Mouse (Mus musculus) liver, embryonic 16.5 days (tissue): ENCODE data around the gene Pla1a. TPM values are rescaled to one million over a fixed set of nuclear protein-coding genes. Genes with fewer than 3 reads are reported as not detected.
A peak's percentile ranks its signal among the peaks of the same experiment; 100 is the strongest.

ENCODE experiments used
- ATAC-seq: fragments of 200-750 bp; cut with Nextera tagmentation; 2 replicates; pipeline ENCODE4 v1.8.0; 2017; ENCODE audit warnings: low read depth, mild to moderate bottlenecking, moderate number of reproducible peaks, moderate library complexity
- H3K27ac ChIP-seq: fragments of 300-500 bp; sonication (generic); 2 replicates; pipeline ENCODE4 v1.5.1; 2014; ENCODE audit warnings: mild to moderate bottlenecking, low read length
- H3K27me3 ChIP-seq: fragments of 300-500 bp; sonication (generic); 2 replicates; pipeline ENCODE4 v1.6.1; 2014; ENCODE audit warnings: low read depth, low read length, mixed read lengths; ENCODE audit not compliant: control insufficient read depth, insufficient read depth
- H3K36me3 ChIP-seq: fragments of 300-500 bp; sonication (generic); 2 replicates; pipeline ENCODE4 v1.6.1; 2014; ENCODE audit warnings: mild to moderate bottlenecking; ENCODE audit not compliant: control insufficient read depth, insufficient read depth
- H3K4me1 ChIP-seq: fragments of 300-500 bp; sonication (generic); 2 replicates; pipeline ENCODE4 v1.6.1; 2014; ENCODE audit warnings: low read depth, low read length, mixed read lengths; ENCODE audit not compliant: control insufficient read depth
- H3K4me2 ChIP-seq: fragments of 300-500 bp; sonication (generic); 2 replicates; pipeline ENCODE4 v1.6.1; 2014; ENCODE audit warnings: low read depth, low read length, mixed read lengths
- H3K4me3 ChIP-seq: fragments of 300-500 bp; sonication (generic); 2 replicates; pipeline ENCODE4 v1.5.1; 2014; ENCODE audit warnings: low read depth, mild to moderate bottlenecking, low read length
- H3K9ac ChIP-seq: fragments of 300-500 bp; sonication (generic); 2 replicates; pipeline ENCODE4 v1.6.1; 2014; ENCODE audit warnings: low read depth, low read length
- H3K9me3 ChIP-seq: fragments of 300-500 bp; sonication (generic); replicated peaks from 2 replicates; pipeline ENCODE4 v1.6.1; 2016; ENCODE audit warnings: low read length; ENCODE audit not compliant: control insufficient read depth
- WGBS: fragments of 180-500 bp; shearing (Covaris S2); extraction: QIAGEN DNeasy Blood & Tissue Kit; methylation state at CpG from one replicate; pipeline ENCODE4 v1.1.7; 2014; ENCODE audit not compliant: insufficient replicate concordance; 5-methylcytosine and 5-hydroxymethylcytosine counted together
- polyA plus RNA-seq: library from polyadenylated mRNA; unstranded; fragments of >200 nt; fragmentation: Nextera tagmentation; extraction: Ambion mirVana; gene quantifications from 2 replicates; pipeline ENCODE4 v1.2.1, GENCODE M21; 2015

Pla1a gene
- polyA plus RNA-seq, 1 experiment from 2014 or later: 40.4 TPM

DNA sequence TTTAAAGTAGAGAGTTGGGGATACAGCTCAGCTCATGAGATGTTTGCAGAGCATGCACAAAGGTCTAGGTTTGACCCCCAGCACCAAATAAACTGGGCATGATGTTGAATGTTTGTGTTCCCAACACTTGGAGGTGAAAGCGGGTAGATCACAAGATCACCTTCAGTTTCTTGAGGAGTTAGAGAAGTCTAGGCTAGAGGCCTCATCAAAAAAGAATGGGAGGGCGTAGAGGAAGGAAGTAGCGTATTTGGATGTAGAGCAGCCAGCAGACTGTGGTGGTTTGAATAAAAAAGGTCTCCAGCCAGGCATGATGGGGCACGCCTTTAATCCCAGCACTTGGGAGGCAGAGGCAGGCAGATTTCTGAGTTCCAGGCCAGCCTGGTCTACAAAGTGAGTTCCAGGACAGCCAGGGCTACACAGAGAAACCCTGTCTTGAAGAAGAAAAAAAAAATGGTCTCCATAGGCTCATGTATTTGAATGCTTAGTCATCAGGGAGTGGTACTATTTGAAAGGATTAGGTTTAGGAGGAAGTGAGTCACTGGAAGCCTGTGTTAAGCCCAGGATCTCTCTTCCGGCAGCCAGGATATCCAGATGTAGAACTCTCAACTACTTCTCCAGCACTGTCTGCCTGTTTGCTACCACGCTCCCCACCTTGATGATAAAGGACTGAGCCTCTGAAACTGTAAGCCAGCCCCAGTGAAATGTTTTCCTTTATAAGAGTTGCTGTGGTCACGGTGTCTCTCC lies 10.9 kb upstream of the Pla1a start:
- ATAC-seq: no peak
- H3K27me3 ChIP-seq: no peaks in the 10 kb centered on the region
- H3K36me3 ChIP-seq: peaks cover 23% of the 10 kb centered on the region
- H3K4me3 ChIP-seq: no peak overlapping the region
- no peaks in the 10 kb centered on the region for H3K4me1 ChIP-seq
- H3K9me3 ChIP-seq: no peaks in the 10 kb centered on the region
- no peak overlapping the region for H3K9ac ChIP-seq
- no peak overlapping the region for H3K4me2 ChIP-seq
- no peak overlapping the region for H3K27ac ChIP-seq
- 87% methylated on average over 7 of the region's 7 CpGs for WGBS

DNA sequence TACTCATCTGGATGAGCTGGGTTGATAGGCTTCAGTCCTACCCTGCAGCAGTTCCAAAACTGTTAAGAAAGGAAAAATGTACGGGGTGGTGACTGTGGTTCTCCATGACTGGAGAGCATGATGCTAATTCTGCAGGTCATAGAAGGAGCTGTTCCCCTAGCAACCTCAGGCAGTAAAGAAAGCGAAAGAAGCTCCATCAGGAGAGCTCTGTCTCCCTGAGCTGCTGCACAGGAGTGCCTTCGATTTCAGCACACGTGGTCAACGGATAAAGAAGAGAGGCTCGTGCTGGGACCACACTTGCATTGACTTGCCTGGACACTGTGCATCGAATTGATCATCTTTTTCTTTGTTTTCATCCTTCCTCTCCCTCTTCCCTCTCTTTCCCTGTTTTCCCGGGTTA lies 9.3 kb upstream of the Pla1a start:
- 71% methylated on average over 8 of the region's 8 CpGs for WGBS
- Histone ChIP-seq H3K27me3 (no peaks in the 10 kb centered on the region), H3K36me3 (peaks cover 20% of the 10 kb centered on the region), H3K4me3 (no peak overlapping the region), H3K4me1 (no peaks in the 10 kb centered on the region), H3K9me3 (no peaks in the 10 kb centered on the region), H3K9ac (no peak overlapping the region), H3K27ac (no peak overlapping the region), H3K4me2 (no peak overlapping the region)
- no peak for ATAC-seq

- Histone ChIP-seq H3K27ac (no peak overlapping the region), H3K9ac (no peak overlapping the region), H3K4me1 (no peaks in the 10 kb centered on the region), H3K4me2 (no peak overlapping the region), H3K4me3 (no peak overlapping the region), H3K36me3 (peaks cover 15% of the 10 kb centered on the region), H3K9me3 (no peaks in the 10 kb centered on the region), H3K27me3 (no peaks in the 10 kb centered on the region)
- ATAC-seq: no peak
- WGBS: 55% methylated on average over 5 of the region's 5 CpGs
Measured at GRCm38 (mm10) chr16:38441611-38442010, 8.7 kb upstream of the Pla1a start.

DNA sequence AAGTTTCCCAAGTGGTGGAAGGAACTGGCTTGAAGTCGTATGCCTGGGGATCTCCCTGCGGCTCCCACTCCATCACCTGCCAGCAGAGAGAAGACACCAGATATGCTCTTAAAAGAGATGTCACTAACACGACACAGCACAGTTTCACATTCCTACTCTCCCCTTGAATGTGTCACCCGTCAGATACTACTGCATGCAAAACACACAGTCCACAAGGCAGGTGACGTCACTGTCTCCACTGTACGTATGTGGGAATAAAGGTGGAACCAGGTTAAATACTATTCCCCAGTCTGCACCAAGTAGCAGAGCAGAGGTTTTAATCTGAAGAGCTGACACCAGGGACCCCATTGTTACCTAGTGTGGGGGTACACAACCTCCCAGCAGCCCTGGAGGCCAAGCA lies 7.5 kb upstream of the Pla1a start:
- no peak overlapping the region for H3K4me3 ChIP-seq
- H3K9ac ChIP-seq: no peak overlapping the region
- no peak overlapping the region for H3K4me2 ChIP-seq
- 64% methylated on average over 6 of the region's 6 CpGs for WGBS
- H3K27ac ChIP-seq: no peak overlapping the region
- peaks cover 7% of the 10 kb centered on the region for H3K36me3 ChIP-seq
- no peak for ATAC-seq
- H3K9me3 ChIP-seq: no peaks in the 10 kb centered on the region
- no peaks in the 10 kb centered on the region for H3K27me3 ChIP-seq
- no peaks in the 10 kb centered on the region for H3K4me1 ChIP-seq

DNA sequence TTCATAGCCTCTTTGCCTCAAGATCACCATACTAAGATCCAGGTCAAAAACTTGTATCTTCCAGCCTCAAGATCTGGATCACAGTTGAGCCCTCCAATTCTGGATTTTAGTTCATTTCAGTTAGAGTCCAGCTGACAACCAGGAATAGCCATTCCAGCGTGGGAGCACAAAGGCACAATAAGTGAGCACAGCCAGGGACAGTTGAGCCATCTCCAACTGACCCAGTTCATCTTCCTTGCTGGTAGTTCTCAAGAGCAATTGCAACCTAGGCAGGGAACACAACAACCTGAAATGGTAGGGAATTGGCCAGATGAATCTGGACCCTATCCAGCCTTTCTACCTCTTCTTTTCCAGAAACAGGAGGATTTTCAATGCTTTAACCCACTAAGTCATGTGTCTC lies 6.2 kb upstream of the Pla1a start:
- Histone ChIP-seq H3K27ac (no peak overlapping the region), H3K4me3 (no peak overlapping the region), H3K4me1 (no peaks in the 10 kb centered on the region), H3K9me3 (no peaks in the 10 kb centered on the region), H3K4me2 (no peak overlapping the region), H3K36me3 (no peaks in the 10 kb centered on the region), H3K27me3 (no peaks in the 10 kb centered on the region), H3K9ac (no peak overlapping the region)
- ATAC-seq: no peak
- WGBS: 63% methylated on average over 1 of the region's 1 CpGs

DNA sequence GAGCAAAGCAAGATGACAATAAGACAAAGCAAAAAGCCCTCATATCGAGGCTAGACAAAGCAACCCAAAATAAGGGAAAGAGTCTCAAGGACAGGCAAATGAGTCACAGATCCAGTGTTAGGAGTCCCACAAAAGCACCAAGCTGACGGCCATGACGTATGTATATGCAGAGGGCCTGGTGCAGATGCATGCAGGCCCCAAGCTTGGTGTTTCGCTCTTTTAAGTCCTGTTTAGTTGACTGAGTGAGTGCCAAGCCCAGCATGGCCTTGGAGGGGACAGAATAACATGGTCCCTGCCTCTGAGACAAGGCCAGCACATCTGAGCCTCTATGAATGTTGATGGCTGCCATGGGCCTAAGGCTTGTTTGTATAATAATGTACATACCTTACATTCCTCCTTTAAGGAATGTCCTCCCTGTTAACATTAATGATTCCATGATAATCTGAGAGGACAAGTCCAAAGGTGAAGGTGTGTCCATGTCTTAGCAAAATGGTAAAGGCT lies 1.4 kb upstream of the Pla1a start:
- Histone ChIP-seq H3K27me3 (no peaks in the 10 kb centered on the region), H3K4me3 (no peak overlapping the region), H3K9ac (no peak overlapping the region), H3K9me3 (no peaks in the 10 kb centered on the region), H3K4me2 (no peak overlapping the region), H3K27ac (no peak overlapping the region), H3K36me3 (no peaks in the 10 kb centered on the region), H3K4me1 (peaks cover 3% of the 10 kb centered on the region)
- ATAC-seq: no peak
- 75% methylated on average over 4 of the region's 4 CpGs for WGBS

- Histone ChIP-seq H3K27ac (peak overlapping the region; percentile 56), H3K4me3 (no peak overlapping the region), H3K4me1 (peaks cover 3% of the 10 kb centered on the region), H3K4me2 (no peak overlapping the region), H3K36me3 (no peaks in the 10 kb centered on the region), H3K27me3 (no peaks in the 10 kb centered on the region), H3K9ac (no peak overlapping the region), H3K9me3 (no peaks in the 10 kb centered on the region)
- 78% methylated on average over 8 of the region's 8 CpGs for WGBS
- ATAC-seq: no peak
Measured at GRCm38 (mm10) chr16:38433514-38433913, 569 bp upstream of the Pla1a start.

DNA sequence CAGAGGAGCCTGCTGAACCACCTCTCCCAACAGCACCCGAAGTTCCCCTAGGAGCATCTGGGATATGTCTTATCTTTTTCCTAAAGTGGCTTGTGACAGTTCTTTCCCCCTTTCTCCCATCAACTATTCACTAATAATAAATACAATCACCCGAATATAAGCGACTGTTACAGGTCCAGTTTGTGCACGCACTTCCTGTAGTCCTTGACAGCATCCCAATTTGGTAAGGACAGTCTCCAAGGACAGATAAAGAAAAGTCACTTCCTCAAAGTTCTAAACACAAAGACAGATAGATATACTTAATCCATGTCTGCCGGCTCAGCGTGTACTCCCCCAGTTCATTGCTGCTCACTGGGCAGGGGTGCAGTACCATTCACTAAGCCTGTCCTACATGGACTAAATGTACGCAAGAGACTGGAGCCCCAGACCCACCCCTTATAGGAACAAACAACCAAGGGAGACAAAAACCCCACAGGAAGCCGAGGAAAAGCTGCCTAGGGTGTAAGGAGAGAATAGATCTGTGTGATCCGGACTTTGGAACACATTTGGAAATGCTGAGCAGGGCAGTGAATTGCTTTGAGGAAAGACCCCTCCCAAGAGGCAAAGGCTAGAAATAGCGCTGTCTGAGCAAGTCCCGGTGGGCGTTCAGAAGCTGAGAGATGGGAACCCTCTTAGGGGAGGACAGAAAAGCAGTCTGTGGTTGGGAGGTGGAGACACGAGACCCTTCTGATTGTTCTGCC lies 1.3 kb downstream of the Pla1a start:
- no peak for ATAC-seq
- WGBS: 30% methylated on average over 13 of the region's 13 CpGs
- H3K36me3 ChIP-seq: no peaks in the 10 kb centered on the region
- peaks cover 3% of the 10 kb centered on the region for H3K4me1 ChIP-seq
- peak overlapping the region; percentile 35 for H3K4me3 ChIP-seq
- peak overlapping the region; percentile 10; the same call in 1 of the 2 replicates for H3K9ac ChIP-seq
- no peaks in the 10 kb centered on the region for H3K27me3 ChIP-seq
- H3K9me3 ChIP-seq: no peaks in the 10 kb centered on the region
- H3K27ac ChIP-seq: no peak overlapping the region
- H3K4me2 ChIP-seq: peak overlapping the region; percentile 37

DNA sequence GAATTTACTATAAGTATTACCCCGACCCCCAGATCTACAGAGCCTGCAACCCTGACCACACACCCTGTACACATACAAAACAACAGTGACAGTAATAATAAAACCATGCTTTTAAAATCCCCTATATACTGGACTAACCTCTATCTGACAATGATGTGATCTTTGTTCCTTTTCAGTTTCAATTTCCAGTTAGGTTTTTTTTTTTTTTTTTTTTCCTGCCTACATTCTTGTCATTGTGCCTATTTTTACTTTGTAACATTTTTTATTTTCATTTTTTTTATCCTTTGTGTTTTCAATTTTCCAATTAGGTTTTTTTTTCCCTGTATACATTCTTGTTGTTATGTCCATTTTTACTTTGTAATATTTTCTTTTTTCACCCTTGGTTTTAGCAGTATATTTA lies 7.1 kb downstream of the Pla1a start:
- 76% methylated on average over 1 of the region's 1 CpGs for WGBS
- Histone ChIP-seq H3K4me2 (no peak overlapping the region), H3K9ac (no peak overlapping the region), H3K4me1 (no peaks in the 10 kb centered on the region; the same call in 1 of the 2 replicates), H3K9me3 (no peaks in the 10 kb centered on the region), H3K27me3 (no peaks in the 10 kb centered on the region), H3K27ac (no peak overlapping the region), H3K4me3 (no peak overlapping the region), H3K36me3 (no peaks in the 10 kb centered on the region)
- no peak for ATAC-seq
